Comparison of ENCODE assay signal across 8 mouse cellular contexts in the genomic region with DNA sequence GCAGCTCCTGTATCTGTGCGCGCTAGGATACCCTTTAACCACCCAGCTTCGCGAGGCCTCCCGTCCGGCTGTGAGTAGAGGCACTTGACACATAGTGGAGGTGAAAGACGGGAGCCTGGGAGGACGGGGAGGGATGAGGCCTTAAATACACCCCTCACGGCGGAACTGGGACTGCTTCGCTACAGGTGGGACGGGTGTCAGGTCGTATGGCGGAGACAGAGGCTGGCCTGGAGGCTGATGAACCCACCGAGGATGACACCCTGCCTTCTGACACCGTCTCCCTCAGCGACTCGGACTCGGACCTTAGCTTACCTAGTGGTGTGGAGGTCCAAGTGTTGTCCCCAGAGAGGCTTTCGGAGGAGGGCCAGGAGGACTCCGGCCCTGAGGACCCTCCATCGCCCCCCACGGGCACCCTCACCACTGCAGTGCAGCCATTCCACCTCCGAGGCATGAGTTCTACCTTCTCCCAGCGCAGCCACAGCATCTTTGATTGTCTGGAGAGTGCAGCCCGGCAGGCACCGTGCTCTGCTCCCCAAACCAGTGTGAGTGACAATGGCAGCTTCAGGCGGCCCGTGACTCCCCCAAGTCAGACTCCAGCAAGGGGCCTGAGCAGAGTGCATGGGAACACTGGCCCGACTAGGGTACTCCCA. TPM values are rescaled to one million over a fixed set of nuclear protein-coding genes. Genes with fewer than 3 reads are reported as not detected.
DNase-seq lines count a peak whose midpoint lies in the region; ATAC-seq and TF ChIP-seq lines count a peak whose summit lies in the region.

No protein-coding gene starts in this region.

- peak; percentile 39 for DNase-seq in left cerebral cortex, postnatal 4 days
- DNase-seq in left cerebral cortex, postnatal 25 days (ENCODE audit: low spot score in 2 of 2), result no peak
- peak; percentile 37 to 43 for DNase-seq in cerebellum, adult 18-20 months
- no peak for DNase-seq in spleen, adult 12 weeks (ENCODE audit: low spot score)

- H3K4me2 ChIP-seq in forebrain, embryonic 15.5 days (replicated peaks), result peak overlapping the region; percentile 92
- peak overlapping the region; percentile 99 for H3K4me2 ChIP-seq in limb, embryonic 12.5 days
- peak overlapping the region; percentile 84 for H3K4me2 ChIP-seq in myocyte (ENCODE audit: low read depth)

- whole genome bisulfite sequencing in forebrain, embryonic 15.5 days, result 10% methylated on average over 30 of the region's 30 CpGs
- WGBS in limb, embryonic 12.5 days, result 11% methylated on average over 30 of the region's 30 CpGs

- ATAC-seq in forebrain, embryonic 15.5 days (replicated peaks), result no peak
- ATAC-seq in limb, embryonic 12.5 days (ENCODE audit: insufficient number of reproducible peaks, insufficient read depth, low FRiP score, low TSS enrichment, low read depth), result no peak
- ATAC-seq in monocyte, adult 5-6 weeks (replicated peaks; ENCODE audit: insufficient number of reproducible peaks, low FRiP score, low TSS enrichment, poor library complexity, severe bottlenecking), result no peak

- H3ac ChIP-seq in myocyte (ENCODE audit: control insufficient read depth, insufficient read length), result peak overlapping the region; percentile 91

- peaks cover 25% of the 10 kb centered on the region for H3K4me1 ChIP-seq in forebrain, embryonic 15.5 days
- H3K4me1 ChIP-seq in limb, embryonic 12.5 days (replicated peaks), result peaks cover 23% of the 10 kb centered on the region

- intact Hi-C loops in left cerebral cortex, postnatal 4 days (cut with DNase I), result no loop called here
- intact Hi-C loops in left cerebral cortex, postnatal 25 days (cut with DNase I), result loop anchor here (1.0 to 10.0 kb wide), 3 partner anchors 16 to 685 kb away; a partner anchor contains a TSS

- peaks cover 28% of the 10 kb centered on the region for H3K36me3 ChIP-seq in forebrain, embryonic 15.5 days
- H3K36me3 ChIP-seq in limb, embryonic 12.5 days, result peaks cover 61% of the 10 kb centered on the region
- H3K36me3 ChIP-seq in myocyte (ENCODE audit: control insufficient read depth, insufficient read depth), result peaks cover 39% of the 10 kb centered on the region

- TF ChIP-seq POLR2A in myocyte (IDR thresholded peaks at IDR 0.05; ENCODE audit: insufficient read length, low read depth), result no peak

- no peaks in the 10 kb centered on the region for H3K27me3 ChIP-seq in forebrain, embryonic 15.5 days
- H3K27me3 ChIP-seq in limb, embryonic 12.5 days, result no peaks in the 10 kb centered on the region
- H3K27me3 ChIP-seq in myocyte (ENCODE audit: control insufficient read depth, insufficient read depth, insufficient read length), result no peaks in the 10 kb centered on the region

- peaks cover 12% of the 10 kb centered on the region for H3K79me2 ChIP-seq in myocyte (ENCODE audit: control insufficient read depth, insufficient read depth)

- H3K9ac ChIP-seq in forebrain, embryonic 15.5 days (replicated peaks), result peak overlapping the region; percentile 82
- H3K9ac ChIP-seq in limb, embryonic 12.5 days (replicated peaks), result peak overlapping the region; percentile 91

- no peaks in the 10 kb centered on the region for H3K9me3 ChIP-seq in forebrain, embryonic 15.5 days
- H3K9me3 ChIP-seq in limb, embryonic 12.5 days, result no peaks in the 10 kb centered on the region

- peak overlapping the region; percentile 83 for H3K27ac ChIP-seq in forebrain, embryonic 15.5 days (replicated peaks)
- peak overlapping the region; percentile 85 for H3K27ac ChIP-seq in limb, embryonic 12.5 days

- peak overlapping the region; percentile 80 for H3K4me3 ChIP-seq in forebrain, embryonic 15.5 days
- H3K4me3 ChIP-seq in limb, embryonic 12.5 days (replicated peaks), result peak overlapping the region; percentile 78
- peak overlapping the region; percentile 92 for H3K4me3 ChIP-seq in myocyte

TF ChIP-seq in myocyte, 11 proteins besides CTCF, POLR2A, EP300 and RAD21:
- no peak for TF ChIP-seq MYOG (IDR thresholded peaks at IDR 0.05; ENCODE audit: control insufficient read depth in 1 of 3, insufficient read depth in 1 of 3, insufficient read length in 2 of 3, low read depth in 2 of 3)
- TF ChIP-seq TCF12 (IDR thresholded peaks at IDR 0.05; ENCODE audit: insufficient read depth, poor library complexity, severe bottlenecking), result no peak
- no peak for TF ChIP-seq REST (IDR thresholded peaks at IDR 0.05; ENCODE audit: insufficient read depth, insufficient read length)
- TF ChIP-seq MYOD1 (IDR thresholded peaks at IDR 0.05; ENCODE audit: control insufficient read depth in 1 of 3, insufficient read length in 2 of 3, low read depth in 2 of 3), result no peak
- TF ChIP-seq SRF (IDR thresholded peaks at IDR 0.05; ENCODE audit: control insufficient read depth, insufficient read length, low read depth), result no peak
- no peak for TF ChIP-seq MAX (IDR thresholded peaks at IDR 0.05; ENCODE audit: low read depth)

RNA-seq across cellular contexts. Expression of a gene that starts 0.8 kb away (rescaled TPM):
- 10 to 100 TPM; 41.6 to 44.8 TPM for total RNA-seq in left cerebral cortex, postnatal 4 days (2021)
- 10 to 100 TPM; 40.1 to 45.4 TPM for total RNA-seq in left cerebral cortex, postnatal 25 days (2021)
- 103 and 106 TPM in 2 replicates for polyA plus RNA-seq in forebrain, embryonic 15.5 days (2015; fragmentation: Nextera tagmentation; extraction: Ambion mirVana)
- 116 and 121 TPM in 2 replicates for polyA plus RNA-seq in limb, embryonic 12.5 days (2016; fragmentation: Nextera tagmentation; extraction: Ambion mirVana)
- polyA plus RNA-seq in myocyte (2012; fragmentation: generic; extraction: Trizol), result 78.6 TPM
- 5.2 to 10.4 TPM (median 8.2 TPM) in 3 replicates for total RNA-seq in monocyte, adult 5-6 weeks (2017)

RNA-seq across cellular contexts. Expression of a gene that starts 17.3 kb away (rescaled TPM):
- total RNA-seq in left cerebral cortex, postnatal 4 days (2021), result 100 to 1,000 TPM; 249 to 263 TPM
- 100 to 1,000 TPM; 407 to 414 TPM for total RNA-seq in left cerebral cortex, postnatal 25 days (2021)
- 286 and 294 TPM in 2 replicates for polyA plus RNA-seq in forebrain, embryonic 15.5 days (2015; fragmentation: Nextera tagmentation; extraction: Ambion mirVana)
- 331 and 337 TPM in 2 replicates for polyA plus RNA-seq in limb, embryonic 12.5 days (2016; fragmentation: Nextera tagmentation; extraction: Ambion mirVana)
- 744 TPM for polyA plus RNA-seq in myocyte (2012; fragmentation: generic; extraction: Trizol)
- 75.1 to 86.6 TPM (median 75.4 TPM) in 3 replicates for total RNA-seq in monocyte, adult 5-6 weeks (2017)

RNA-seq across cellular contexts. Expression of a gene that starts 24.6 kb away (rescaled TPM):
- total RNA-seq in left cerebral cortex, postnatal 4 days (2021), result under 1 TPM; 0.38 TPM
- not detected for total RNA-seq in left cerebral cortex, postnatal 25 days (2021)
- 1.2 and 1.3 TPM in 2 replicates for polyA plus RNA-seq in forebrain, embryonic 15.5 days (2015; fragmentation: Nextera tagmentation; extraction: Ambion mirVana)
- polyA plus RNA-seq in limb, embryonic 12.5 days (2016; fragmentation: Nextera tagmentation; extraction: Ambion mirVana), result 6.2 and 8.8 TPM in 2 replicates
- polyA plus RNA-seq in myocyte (2012; fragmentation: generic; extraction: Trizol), result 6.9 TPM
- 0.11 TPM in 1 of 3 replicates, not detected in the others for total RNA-seq in monocyte, adult 5-6 weeks (2017)

RNA-seq across cellular contexts. Expression of a gene that starts 36.3 kb away (rescaled TPM):
- 1 to 10 TPM; 1.1 to 1.5 TPM for total RNA-seq in left cerebral cortex, postnatal 4 days (2021)
- total RNA-seq in left cerebral cortex, postnatal 25 days (2021), result 1 to 10 TPM in 1 of 2 experiments, under 1 TPM in 1; 0.53 to 1.4 TPM
- polyA plus RNA-seq in forebrain, embryonic 15.5 days (2015; fragmentation: Nextera tagmentation; extraction: Ambion mirVana), result 0.81 and 1.4 TPM in 2 replicates
- 0.94 and 1.8 TPM in 2 replicates for polyA plus RNA-seq in limb, embryonic 12.5 days (2016; fragmentation: Nextera tagmentation; extraction: Ambion mirVana)
- 0.12 TPM for polyA plus RNA-seq in myocyte (2012; fragmentation: generic; extraction: Trizol)
- total RNA-seq in monocyte, adult 5-6 weeks (2017), result not detected in 3 replicates

Comparison
In these comparisons a context has a peak if more than half of its experiments do, and no peak if none do; other contexts are left out.
1. DNase-seq: peak in left cerebral cortex, postnatal 4 days (single experiment) and cerebellum, adult 18-20 months (2 of 2); none in left cerebral cortex, postnatal 25 days (0 of 2) and spleen, adult 12 weeks (single experiment).
2. Peak in every context shown above with its lines, with median percentiles within 50 percentile points of each other: H3K4me2 ChIP-seq and H3K4me3 ChIP-seq.